Mouse (Mus musculus) WW6 (cell line): Measurements from ENCODE around the gene Fam53b.

ENCODE experiments used
- DNase-seq: peaks from one replicate; pipeline ENCODE4 v3.0.0-alpha.2; 2013; ENCODE audit warnings: low read depth, low spot score

Fam53b gene

DNA sequence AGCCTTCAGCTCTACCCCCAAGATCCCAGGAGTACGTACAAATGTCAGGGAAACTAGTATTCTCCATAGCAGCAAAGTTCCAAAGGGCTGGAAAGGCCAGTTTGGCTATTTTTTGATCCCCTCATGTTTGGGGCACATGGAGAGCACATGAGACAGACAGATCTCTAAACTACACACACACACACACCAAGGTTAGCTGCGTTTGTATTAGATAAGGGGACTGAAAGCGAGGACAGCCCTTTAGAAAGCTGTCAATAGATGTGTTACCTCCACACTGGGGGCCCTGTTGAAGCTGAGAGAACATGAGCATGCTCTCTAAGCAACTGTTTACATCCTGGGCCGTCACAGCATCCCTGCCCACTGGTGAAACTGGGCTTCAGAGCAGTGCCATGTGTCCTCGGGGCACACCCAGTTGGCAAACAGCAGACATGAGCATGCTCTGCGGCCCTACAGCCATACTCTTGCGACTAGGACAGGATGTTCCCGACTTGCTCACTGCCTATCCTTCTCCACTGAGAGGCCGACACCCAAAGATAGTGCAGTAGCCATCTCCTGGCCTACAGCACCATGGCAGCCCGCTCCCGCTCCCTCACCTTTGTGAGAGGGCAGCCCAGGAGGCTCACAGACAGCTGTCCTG lies 47.3 kb downstream of the Fam53b start:
- no peak for DNase-seq

DNA sequence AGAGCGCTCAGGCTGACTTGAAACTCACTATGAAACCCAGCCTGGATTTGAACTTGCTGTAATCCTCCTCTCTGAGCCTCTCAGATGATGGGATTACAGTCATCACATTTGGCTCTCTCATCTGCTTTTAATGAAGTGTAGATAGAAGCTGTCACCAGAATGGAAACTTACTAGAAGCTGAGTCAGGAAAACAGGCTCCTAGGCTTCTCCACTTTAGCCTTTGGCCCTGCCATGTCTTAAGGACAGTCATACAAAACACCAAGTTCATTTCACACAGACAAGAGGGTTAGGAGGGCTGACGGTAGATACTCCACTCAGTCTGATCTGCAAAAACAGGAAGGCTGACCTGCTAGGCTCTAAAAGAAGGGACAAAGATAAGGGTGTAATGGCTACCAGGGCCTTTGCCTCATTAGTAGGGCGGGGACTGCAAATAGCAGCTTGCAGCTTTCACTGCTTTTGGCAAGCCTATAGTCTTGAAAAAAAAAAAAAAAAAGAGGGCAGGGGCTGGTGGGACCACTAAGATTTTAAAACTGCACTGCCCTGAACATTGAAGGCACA lies 48.0 kb downstream of the Fam53b start:
- DNase-seq, result no peak

DNA sequence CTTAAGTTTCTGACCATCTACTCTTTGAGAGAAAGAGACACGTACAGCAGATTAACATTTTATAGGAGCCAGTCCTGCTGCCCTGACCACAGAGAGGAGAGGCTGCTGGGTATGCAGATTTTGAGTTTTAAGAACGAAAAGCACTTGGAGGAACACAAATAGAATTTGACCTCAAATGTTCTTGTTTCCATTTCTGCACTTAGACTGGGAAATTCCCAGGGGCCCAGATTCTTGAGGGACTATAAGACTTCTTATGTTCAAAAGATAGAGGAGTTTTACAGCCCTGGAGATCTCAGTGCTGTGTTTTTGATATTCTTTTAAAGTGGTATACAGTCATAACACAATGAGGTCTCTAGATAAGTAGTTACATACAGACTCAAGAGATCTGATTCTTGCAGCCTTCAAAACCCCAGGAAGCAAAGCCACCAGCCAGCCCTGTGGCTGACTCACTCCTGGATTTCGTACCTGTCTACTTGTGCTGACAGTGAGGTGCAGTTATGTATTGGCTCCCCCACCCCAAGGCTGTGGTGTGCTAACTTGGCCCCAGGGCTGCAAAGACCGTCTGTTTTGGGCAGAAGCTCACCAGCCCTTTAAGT lies 48.7 kb downstream of the Fam53b start:
- no peak for DNase-seq

DNA sequence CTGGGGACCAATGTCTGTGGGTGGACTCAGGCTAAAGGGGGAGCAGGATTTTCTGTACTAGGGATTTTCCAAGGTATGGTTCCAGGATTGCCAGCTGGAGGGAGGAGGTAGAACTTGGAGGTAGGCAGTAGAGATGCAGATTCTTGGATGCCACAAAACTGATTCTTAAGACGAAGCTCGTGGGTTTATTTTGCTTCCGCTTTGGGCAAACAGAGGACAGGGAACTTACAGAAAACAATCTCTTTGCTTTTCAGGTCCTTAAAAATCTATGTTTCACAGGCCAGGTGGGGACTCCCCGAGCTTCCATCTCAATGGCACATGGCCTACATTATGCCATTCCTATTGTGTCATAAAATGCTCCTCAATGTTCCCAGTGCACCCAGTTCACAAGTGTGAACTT lies 49.4 kb downstream of the Fam53b start:
- no peak for DNase-seq

DNA sequence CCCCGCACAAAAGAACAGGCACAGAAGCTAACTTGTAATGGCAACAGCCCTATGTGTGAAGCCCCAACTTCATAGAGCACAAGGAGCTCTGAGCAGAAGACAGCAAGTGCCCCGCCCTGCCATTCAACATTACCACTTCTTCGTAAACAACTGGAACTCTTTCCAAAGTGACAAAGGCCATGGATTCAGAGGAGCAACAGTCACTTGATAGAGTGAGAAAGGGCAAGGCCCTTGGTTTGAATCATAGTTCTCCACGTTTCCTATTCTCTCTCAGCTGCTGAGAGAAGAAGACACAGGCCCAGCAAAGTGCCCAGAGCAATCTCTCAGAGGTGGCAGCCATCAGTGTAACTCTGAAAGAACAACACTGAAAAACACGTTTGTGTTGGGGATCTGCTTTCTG lies 49.8 kb downstream of the Fam53b start:
- DNase-seq, result no peak

DNA sequence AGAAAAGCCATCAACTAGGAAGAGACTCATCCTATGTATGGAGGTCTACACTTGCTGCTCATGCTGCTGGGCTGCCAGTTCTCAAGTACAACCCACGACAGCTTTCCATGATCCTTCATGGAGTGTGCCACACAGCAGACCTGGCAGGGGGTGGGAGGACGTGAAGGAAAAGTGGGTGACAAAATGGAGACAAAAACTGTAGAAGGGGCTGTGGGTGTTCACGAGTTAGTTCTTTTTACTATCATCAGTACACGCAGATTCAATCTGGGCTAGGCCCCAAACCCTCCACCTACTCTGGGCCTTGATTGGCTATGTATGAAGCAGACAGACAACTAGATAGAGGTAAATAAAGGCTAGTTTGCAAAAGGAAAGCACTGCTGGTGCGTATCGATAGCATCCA lies 50.3 kb downstream of the Fam53b start:
- DNase-seq, result no peak

DNA sequence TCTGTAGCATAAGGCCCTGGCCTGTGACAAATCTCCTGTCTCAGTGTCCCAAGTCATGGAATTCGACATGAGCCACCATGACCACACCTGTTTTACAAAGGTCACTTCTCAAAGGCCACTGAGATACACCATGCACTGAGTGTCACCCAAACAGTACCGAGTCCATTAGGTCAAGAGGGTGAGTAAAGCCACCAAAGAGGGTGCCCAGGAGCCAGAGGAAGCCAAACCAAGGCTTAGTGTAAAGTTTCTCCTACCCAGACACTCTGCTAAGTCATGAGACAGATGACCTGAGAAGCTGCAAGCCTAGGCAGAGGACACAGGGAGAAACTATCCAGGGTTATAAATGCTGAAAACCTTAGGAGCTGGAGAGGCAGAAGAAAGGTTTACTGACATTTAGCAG lies 52.3 kb downstream of the Fam53b start:
- no peak for DNase-seq

DNA sequence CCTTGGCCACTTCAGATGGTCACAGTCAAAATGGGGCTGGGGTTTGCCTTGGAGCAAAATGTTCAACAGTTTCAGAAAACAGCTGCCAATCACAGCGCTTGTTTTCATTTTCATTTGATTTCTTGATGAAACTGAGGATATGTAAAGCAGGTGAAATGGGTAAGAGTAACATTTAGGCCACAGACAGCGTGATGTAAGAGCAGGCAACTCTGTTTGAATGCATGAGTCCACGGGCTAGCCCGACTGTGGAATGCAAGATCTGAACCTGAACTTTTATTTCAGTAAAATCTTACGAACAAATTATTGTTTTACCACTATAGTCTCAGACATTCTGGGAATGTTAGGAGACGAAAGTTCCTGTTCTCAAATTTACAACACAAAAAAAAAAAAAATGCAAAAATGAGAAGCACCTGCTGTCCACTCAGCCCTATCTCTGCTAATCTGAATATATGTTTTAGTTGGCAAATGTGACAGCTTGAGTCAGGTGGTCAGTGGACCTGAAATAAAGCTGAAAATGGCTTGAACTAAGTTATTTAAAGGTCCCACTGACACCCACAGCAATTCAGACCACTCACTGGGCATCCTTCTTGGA lies 53.0 kb downstream of the Fam53b start:
- DNase-seq, result no peak

DNA sequence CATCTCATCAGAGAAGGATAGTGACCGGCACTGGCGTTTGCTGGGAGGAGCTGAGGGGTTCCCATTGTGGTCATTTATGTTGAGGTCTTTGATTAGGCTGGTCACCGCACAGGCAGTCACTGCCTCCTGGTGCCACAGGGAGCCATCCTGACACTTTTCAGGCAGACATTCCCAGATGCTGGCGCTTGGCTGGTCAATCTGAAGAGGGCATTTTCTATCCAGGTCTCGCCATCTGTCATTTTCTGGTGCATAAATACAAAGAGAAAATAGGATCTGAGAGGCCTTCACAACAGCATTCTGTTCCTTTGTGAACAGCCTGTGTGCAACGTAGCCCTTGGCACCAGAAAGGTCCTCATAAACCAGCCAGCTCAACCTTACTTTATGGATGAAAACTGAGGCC lies 53.8 kb downstream of the Fam53b start:
- no peak for DNase-seq

DNA sequence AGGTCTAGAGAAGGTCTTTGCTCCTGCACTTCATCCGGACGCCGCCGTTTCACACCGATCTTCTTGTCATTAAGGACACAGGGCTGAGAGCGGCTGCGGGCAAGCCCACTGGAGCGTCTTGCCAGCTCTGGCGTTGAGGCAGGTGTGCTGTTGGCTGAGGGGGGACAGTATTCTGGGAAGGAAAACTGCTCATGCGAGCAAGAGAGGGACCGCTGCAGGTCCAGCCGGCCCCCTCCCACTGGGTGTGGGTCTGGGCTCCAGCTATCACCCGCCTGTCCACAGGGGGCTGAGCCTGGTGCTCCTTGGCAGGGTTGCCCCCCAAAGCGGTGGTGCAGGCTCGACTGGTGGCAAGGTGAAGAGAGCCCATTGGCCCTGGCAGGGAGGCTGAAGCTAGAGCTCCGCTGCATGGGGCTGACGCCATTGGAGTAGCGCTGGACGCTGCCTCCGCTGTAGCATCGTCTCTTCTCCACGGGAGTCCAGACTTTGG lies 54.2 kb downstream of the Fam53b start:
- DNase-seq, result no peak

DNA sequence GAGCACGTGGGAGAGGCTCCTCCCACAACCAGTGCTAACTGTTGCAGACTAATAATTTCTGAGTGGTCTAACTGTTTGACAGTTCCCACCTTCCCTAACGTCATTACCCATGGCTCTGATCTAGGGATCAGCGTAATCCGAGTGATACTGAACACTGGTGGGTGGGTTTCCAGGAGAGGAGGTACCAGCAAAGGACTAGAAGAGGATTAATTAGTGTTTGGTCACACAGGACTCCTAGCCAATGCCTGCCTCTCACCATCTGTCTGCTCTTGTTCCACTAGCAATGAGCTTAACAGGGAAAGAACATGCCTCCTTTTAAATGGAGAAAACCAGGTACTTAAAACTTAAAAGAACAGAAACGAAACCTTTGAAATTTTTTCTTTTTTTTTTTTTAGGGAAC lies 54.8 kb downstream of the Fam53b start:
- DNase-seq, result no peak

DNA sequence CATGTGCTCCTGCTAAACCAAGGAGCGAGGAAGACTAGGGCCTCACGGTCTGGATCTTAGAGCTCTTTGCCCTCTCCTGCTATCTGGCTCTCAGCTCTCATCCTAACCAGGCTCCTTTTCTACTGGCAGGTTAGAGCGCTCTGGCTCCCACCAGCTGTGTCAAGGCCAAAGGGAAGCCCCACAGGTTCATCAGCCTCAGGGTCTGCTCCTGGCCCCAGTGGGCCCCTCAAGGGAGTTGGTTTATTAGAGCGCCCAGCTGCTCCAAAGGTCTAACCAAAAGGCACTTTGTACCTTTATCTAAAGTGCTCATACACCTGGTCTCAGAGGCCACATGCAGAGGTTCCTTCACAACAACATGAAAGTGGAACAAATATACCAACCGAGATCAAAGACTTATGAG lies 57.4 kb downstream of the Fam53b start:
- DNase-seq, result no peak

DNA sequence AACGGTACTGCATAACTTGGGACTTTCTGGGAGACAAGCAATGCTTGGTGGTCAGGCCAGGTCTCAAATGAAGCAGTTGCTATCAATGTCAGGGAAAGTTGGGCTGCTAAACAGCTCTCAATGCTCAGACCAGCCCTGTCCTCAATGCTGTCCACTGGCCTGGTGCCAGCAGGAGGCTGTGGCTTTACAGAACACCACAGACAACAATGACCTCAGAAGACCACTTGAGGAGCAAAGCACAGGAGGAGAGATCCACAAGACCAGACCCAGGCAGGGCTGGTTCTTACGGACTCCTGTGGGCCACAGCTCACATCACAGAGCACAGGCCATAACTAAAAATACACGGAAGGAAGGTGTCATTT lies 59.3 kb downstream of the Fam53b start:
- no peak for DNase-seq

DNA sequence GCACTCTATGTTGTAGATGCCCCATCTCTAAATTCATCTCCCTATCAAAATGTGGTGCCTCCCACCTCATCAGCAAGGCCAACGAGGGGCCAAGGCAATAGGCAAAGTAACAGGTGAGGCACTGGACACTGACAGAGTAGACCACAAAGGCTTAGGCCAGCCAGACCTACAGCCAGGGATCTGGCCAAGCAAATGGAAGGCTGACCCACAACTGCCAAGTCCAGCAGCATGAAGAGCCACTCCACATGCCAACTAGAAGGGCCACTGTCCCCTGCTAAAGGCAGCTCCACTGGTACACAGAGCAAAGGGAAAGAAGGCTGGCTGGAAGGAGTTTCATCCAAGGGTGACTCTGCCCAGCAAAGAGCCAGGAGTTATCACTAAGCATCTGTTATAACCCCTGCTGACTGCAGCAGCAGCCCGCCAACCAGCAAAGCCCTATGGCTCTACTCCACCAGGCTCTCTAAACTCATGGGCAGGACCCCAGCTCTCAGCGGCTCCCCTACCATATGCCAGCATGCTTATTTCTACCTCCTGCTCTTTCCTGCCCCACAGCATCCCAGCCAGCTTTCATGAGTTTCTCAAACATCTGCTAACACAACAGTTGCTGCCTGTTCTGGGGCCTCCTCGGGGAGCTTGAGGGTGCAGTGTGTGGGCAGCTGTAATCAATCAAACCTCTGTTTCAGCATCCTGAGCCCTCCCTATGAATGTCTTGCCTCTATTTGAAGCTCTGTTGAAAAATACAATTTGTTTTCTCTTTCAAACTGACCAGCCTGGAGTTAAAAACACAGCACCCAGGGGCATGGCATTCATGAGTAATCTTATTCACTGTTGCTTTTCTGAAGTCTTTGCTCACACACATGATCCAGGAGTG lies 59.9 kb downstream of the Fam53b start:
- DNase-seq, result no peak

DNA sequence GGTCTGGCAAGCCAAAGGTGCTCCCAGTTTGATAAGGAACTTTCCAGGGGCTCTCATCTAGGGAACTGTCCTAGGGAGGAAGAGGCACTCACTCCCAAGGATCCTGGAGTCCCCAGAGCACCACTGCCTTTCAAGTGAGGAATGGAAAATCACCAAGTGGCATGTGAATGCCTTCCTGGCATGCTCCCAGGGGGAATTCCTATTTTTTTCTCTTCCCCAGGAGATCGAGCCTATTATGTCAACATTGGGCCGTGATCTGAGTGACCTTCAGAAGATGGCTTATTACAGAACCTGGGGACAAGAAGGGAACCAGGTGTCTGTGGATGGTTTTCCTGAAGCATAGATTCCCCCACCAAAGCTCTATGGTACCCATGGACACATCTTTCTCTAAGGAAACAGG lies 62.0 kb downstream of the Fam53b start:
- DNase-seq, result no peak

DNA sequence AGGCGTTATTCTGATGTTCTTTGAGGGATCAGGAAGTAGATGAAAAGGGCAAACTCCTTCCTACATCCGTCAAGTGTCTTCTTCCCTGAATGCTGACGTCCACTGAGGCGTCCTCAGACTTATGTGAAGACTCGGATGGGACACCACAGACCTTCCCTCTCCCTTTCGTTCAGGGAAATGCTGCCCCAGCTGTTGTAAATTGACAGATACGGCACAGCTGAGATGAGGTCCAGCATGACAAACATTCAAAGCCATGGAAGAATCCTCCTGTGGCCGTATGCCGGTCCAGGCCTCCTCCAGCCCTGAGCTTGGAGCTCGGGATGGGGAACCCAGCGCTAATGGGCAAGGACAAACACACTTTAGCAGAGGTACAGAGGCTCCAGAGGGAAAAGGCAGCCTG lies 64.2 kb downstream of the Fam53b start:
- DNase-seq, result no peak

DNA sequence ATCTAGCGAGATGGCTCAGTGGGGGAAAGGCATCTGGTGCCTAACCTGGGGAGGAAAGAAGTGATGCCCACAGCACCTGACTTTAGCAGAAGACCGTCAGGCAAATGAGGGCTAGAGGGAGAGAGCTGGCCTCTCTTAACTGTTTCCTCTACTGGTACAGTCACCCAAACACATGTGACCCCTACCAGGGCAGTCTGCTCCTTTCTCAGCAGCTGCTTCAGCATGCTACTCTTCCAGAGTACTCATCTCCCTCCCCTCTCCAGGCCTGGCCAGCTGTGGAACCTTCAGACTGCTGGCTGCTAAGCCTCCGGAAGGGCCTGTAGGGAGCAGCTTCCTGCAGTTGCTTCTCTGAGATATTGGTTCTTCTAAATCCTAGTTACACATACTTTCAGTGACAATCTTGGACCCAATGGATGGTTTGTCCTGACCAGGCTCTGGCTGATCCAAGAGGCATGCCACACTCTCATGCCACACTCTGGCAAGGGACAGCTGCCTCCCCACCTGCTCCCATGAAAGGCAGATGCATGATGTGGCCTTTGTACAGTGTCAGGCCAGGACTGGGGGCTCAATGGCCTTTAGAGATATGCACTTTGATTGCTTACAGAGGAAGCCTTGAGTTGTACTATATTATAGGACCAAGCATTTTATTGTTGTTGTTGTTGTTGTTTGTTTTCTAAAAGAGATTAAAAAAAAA lies 65.5 kb downstream of the Fam53b start:
- no peak for DNase-seq

DNA sequence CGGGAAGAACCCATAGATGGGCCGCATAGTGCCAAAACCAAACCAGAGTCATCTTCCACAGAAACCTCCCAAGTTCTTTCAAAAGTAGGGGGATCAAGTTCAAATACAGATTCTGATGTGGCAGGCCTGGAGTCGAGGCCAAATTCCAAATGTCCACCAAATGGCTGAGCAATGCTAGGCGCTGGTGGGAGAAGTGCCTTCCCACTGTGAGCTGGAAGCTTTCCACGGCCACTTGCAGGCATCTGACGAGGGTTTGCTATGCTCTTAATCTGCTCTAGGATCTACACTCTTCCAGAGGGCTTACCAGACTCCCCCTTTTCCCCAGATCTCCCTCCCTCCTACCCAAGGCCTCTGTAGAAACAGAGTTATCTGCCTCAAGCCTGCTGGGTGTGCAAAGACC lies 66.6 kb downstream of the Fam53b start:
- no peak for DNase-seq

DNA sequence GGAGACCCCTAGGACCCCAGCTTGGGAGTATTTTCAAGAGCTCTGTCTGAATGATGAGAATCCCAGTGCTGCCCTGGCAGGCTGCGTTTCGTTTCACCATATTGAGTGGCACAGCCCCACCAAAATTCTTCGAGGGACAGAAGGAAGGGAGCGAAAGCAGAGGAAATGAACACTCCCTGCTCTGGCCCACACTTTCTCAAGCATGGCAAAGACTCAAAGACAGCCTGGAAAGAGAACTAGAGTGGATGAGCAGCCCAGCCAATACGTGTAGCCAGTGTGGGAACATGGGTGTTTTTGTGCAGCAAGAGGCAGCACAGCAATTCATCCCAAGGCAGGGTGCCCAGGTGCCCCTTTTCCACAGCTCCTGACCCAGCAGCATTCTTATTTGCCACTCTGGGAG lies 70.8 kb downstream of the Fam53b start:
- no peak for DNase-seq

DNA sequence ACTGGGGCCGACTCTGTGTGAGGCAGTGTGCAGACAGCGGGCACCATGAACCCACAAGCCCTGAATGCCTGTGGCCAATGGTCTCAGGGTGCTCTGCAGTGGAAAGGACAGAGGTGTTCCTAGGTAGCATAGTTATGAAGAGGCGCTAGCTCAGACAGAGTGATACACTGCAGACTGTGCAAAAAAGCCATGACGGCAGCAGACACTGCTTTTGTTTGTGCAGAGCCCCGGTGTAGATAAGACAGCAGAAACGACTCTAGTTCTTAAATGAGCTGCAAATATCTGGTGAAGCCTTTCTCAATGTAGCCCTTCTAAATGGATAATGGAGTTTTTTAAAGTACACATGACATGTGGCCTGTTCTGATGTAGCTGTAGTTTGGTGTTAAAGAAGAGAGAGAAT lies 73.9 kb downstream of the Fam53b start:
- DNase-seq, result no peak

DNA sequence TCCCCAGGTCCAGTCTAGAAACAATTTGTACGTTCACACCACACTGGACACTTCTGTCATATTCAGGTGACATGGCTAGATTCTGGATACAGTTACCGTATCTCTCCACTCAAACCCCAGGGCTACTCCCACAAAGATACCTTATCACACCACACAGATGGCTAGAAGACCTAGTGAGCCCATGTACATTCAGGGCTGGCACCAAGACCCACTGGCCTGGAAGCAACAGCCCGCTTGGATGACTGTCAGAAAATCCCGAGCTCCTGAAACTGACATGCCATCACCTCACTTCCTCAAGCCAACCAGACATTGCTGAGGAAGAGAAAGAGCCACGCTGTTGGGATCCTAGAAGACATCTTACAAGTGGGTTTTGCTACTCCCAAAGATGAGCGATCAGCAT lies 74.8 kb downstream of the Fam53b start:
- no peak for DNase-seq
